Mouse (Mus musculus) left cerebral cortex, postnatal 10 days (tissue): ENCODE data around the gene Hrct1. TPM values are rescaled to one million over a fixed set of nuclear protein-coding genes. Genes with fewer than 3 reads are reported as not detected.

Source experiments
- DNase-seq, 2 experiments: peaks; one replicate each; pipeline ENCODE4 v3.0.0; 2021 to 2022; ENCODE audit warnings: low spot score in 2 of 2, mixed read lengths in 1 of 2; ENCODE audit errors: extremely low spot score in 1 of 2
- intact Hi-C: fragments of 180-260 bp; cut with DNase I; formaldehyde crosslinking; loops from one replicate; pipeline ENCODE4 v1.15.1; 2025
- total RNA-seq, 2 experiments: library from RNA; stranded (reverse); gene quantifications; 2 replicates each; pipeline ENCODE4 v1.2.3; 2021

Gene Hrct1
- total RNA-seq, 2 experiments from 2014 or later, result 0.87 to 1.1 TPM

GRCm38 (mm10) chr4:43726228-43726993 lies 577 bp upstream of the Hrct1 start:
- DNase-seq, result no peak
- intact Hi-C loops, result no loop called here

DNA sequence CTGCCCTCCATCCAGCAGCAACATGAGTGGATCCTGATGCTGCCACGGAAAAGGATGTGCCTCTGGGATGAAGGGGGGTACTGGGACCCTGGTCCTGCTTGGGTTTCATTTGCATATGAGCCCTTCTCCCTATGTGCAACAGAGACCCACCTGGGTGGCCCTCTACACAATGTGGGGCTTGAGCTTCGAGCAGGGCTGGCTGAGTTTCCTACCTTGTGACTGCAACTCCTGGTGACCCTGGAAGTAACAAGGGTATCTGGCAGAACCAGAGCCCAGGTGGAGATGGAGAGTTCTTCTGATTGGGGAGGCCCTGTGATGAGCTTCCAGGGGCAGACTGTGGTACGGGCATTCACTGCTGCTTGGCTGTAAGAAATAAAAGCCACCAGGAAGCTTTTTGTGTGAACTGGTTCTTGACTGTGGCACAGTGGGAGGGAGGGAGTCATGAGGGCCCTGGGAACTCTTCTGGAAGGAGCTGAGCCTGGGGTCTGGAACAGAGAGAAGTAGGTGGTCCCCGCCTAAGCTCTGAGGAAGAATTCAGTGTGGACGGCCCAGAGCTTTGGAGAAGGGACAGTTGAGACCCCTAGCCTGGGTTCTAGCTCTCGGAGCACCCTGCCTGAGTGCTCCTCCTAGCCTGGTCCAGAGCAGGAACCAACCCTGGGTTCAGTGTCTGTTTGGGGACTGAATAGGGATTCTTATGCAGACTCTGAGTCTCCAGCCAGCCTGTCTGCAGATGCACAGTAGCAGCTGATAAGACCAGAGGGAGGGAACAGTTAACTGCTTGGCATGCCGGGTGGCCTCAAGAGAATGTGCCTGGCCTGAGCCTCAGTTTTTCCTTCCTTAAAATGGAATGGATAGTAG lies 959 bp downstream of the Hrct1 start:
- intact Hi-C loops, result no loop called here
- DNase-seq, result no peak

GRCm38 (mm10) chr4:43728576-43728954 lies 1.6 kb downstream of the Hrct1 start:
- intact Hi-C loops, result no loop called here
- DNase-seq, result peak in 1 of 2 experiments; percentile 55

DNA sequence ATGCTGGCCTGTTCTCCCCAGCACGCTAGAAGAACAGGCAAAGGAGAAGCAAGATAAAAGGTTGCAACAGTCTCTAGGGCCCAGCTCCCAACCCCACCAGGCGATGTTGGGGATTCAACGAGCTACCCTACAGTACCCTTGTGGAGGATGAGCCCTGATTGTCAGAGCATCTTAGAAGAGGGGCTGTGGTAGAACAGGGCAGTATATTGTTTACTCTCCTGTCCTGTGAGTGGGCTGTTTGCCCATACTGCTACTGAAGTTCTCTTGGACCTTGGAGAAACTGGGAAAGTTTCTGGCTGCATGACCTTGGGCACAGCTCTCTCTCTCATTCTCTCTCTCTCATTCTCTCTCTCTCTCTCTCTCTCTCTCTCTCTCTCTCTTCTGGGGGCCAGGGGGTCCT lies 2.1 kb downstream of the Hrct1 start:
- intact Hi-C loops, result no loop called here
- DNase-seq, result peak in 1 of 2 experiments; percentile 14

GRCm38 (mm10) chr4:43729794-43730550 lies 3.0 kb downstream of the Hrct1 start, which contains the start of gene Spaar:
Spaar (plus strand) TSS chr4:43730034.
- intact Hi-C loops, result no loop called here
- peak in 1 of 2 experiments; percentile 75 for DNase-seq

DNA sequence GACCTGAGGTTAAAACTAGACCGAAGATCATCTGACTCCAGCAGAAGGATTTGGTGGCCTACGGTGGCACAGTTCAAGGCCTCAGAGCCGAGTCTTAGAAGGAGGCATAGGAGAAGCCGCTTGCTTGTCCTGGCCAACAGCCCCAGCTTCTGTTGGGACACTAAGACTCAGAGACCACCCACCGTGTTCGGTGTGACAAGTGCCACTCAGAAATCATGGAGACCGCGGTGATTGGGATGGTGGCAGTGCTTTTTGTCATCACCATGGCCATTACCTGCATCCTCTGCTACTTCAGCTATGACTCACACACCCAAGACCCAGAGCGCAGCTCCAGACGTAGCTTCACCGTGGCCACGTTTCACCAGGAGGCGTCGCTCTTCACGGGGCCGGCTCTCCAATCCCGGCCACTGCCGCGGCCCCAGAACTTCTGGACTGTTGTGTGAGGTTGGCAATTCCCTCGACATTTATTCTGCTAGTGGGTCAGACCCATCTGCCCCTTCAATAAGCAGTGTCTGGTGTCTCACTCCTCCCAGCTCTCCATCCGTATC lies 3.8 kb downstream of the Hrct1 start:
- intact Hi-C loops, result no loop called here
- peak in 1 of 2 experiments; percentile 23 for DNase-seq

GRCm38 (mm10) chr4:43732171-43732570 lies 5.2 kb downstream of the Hrct1 start:
- DNase-seq, result peak in 1 of 2 experiments; percentile 22
- intact Hi-C loops, result no loop called here

- intact Hi-C loops, result no loop called here
- peak in 1 of 2 experiments; percentile 31 for DNase-seq
Observed at GRCm38 (mm10) chr4:43733186-43733585, 6.2 kb downstream of the Hrct1 start.

DNA sequence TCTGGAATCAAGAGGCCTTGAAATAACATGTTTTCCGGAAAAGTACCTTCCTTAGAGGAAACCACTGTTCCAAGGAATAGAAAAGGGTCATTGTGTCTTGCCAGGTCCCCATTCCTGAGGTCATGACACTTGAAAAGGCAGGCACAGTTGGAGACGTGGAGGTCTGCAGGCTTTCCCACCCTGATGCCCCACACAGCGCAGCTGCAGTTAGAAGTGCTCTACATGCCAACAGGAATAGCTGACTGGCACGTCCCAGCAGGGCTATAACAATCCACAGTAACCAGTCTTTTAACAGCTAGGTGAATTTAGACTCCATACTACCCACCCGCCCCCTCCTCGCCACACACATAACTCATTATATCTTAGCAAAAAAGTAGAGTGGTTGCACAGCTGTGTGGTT lies 10.2 kb downstream of the Hrct1 start:
- intact Hi-C loops, result no loop called here
- DNase-seq, result peak in 1 of 2 experiments; percentile 30

DNA sequence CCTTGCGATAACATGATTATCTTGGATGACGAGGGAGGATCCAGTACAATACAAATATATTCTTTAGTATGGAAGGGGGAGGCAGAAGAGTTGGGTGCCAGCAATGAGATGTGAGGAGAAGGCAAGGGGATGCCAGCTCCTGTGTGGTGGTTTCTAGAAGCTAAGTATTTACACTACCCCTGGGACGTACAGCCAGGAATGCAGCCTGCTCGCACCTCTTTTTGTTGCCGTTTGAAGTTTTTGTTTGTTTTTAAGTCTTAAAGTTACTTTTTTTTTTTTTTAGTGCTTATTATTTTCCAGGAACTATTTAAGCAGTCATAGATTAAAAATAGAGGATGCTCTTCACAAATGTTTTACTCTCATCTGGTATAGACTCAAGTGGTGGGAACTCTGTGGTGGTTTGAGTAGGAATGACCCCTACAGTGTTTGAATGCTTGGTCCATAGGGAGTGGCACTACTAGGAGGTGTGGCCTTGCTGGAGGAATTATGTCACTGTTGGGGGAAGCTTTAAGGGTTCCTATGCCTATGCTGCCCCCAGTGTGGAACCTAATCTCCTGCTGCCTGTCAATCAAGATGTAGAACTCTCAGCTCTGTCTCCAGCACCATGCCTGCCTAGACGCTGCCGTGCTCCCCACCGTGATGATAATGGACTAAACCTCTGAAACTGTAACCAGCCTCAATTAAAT lies 12.1 kb downstream of the Hrct1 start:
- intact Hi-C loops, result no loop called here
- peak in 1 of 2 experiments; percentile 10 for DNase-seq

- peak in 1 of 2 experiments; percentile 9 for DNase-seq
- intact Hi-C loops, result no loop called here
Observed at GRCm38 (mm10) chr4:43741526-43741925, 14.5 kb downstream of the Hrct1 start.

DNA sequence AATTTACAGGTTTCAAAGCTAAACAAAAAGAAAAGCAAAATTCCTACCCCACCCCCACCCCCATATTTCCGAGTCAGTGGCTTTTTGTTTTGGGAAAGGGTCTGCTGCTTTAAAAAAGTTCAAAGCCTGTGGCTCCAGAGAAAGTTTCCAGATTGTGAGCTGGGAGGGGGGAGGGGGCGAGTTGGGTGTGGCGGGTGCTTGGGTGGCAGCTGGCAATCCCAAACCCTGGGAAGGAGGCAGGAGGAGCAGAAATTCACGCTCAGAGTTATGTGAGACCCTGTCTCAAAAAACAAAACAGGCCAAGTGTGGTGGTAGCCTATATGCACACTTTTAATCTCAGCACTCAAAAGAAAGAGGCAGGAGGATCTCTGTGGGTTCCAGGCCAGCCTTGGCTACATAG lies 15.6 kb downstream of the Hrct1 start:
- intact Hi-C loops, result no loop called here

GRCm38 (mm10) chr4:43743099-43743498 lies 16.1 kb downstream of the Hrct1 start:
- peak in 1 of 2 experiments; percentile 36 for DNase-seq
- intact Hi-C loops, result no loop called here

More for the DNA sequence above, 15.6 kb downstream of the Hrct1 start:
- DNase-seq, result no peak

GRCm38 (mm10) chr4:43745187-43745586 lies 18.2 kb downstream of the Hrct1 start:
- peak in 1 of 2 experiments; percentile 58 for DNase-seq
- intact Hi-C loops, result loop anchor here (5.0 kb wide), 1 partner anchor 117 kb away; no protein-coding TSS in a partner anchor

DNA sequence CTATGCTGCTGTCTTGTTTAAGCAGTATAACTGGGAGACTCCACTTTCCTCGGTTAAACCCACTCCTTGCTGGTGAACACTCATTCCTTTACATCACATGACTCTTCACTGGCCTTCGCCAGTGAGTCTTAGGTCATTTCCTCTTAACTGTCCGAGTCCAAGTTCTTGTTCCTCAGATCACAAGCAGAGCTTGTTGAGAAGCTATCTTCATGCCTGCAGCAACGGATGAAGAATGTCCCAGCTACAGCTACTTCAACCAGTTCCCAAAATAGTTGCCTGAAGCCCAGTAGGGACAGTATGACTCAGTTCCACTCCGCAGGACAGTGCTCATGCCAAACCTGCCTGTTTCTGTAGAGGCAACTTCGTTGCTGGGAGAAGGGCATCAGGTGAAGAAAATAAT lies 30.2 kb downstream of the Hrct1 start:
- intact Hi-C loops, result no loop called here

DNA sequence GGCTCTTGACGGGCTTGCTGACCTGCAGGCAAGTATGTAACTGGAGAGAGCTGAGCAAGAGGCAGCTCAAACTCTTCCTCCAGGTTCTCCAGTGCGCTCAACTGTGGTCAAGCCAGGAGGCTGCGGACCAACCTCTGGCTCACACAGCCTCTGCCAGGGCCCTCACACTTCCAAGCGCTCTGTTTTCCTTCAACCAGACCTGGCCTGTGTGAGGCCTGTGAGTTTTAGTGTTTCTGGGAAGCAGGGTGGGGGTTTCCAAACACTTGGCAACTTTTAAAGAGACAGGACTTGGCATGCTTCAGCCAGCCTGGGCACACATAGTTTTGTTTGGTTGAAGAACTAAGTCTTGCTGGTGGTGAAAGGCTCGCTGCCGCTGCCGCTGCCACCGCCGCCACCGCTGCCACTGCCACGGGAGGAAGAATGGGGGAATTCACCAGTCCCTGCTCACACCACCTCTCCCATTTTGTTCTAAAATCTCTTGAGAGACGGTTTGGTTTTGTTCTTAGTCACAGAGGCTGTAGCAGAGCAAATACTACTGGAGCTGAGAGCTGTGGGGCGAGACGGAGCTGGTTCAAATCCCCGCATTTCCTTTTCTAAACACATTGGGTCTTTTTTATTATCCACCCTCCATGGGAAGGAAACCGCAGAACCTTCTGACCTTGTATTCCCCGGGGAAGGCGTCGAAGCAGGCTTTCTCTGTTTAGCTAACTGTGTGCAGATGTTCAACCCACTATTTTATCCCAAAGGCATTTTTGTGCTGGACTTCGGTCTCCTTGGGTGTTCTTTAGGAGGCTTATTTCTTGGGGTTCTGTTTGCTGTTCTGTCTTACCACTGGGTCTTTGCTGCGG lies 32.8 kb downstream of the Hrct1 start:
- intact Hi-C loops, result no loop called here
- peak; percentile 39 to 55 for DNase-seq

More for the DNA sequence above, 30.2 kb downstream of the Hrct1 start:
- no peak for DNase-seq

- DNase-seq, result peak in 1 of 2 experiments; percentile 60
- intact Hi-C loops, result no loop called here
Observed at GRCm38 (mm10) chr4:43760460-43760859, 33.5 kb downstream of the Hrct1 start.
